Mouse (Mus musculus) inflammation-experienced regulatory T-cells, adult 6 months (primary cell): Measurements from ENCODE around the gene Gpr4. TPM values are rescaled to one million over a fixed set of nuclear protein-coding genes. Genes with fewer than 3 reads are reported as not detected.

Experiments
- ATAC-seq: one replicate; pipeline ENCODE4 v1.8.0; 2017
- polyA plus RNA-seq, 3 experiments: library from polyadenylated mRNA; unstranded; fragments of 100-300 nt; shearing (Covaris generic); gene quantifications; one replicate each; pipeline ENCODE4 v1.2.1; 2017

Gpr4 gene
- polyA plus RNA-seq, 3 experiments from 2014 or later, result 0.13 TPM; not detected in 2

GRCm38 (mm10) chr7:19196676-19197075 lies 15.7 kb upstream of the Gpr4 start:
- ATAC-seq, result peak; percentile 50

GRCm38 (mm10) chr7:19197985-19198384 lies 14.4 kb upstream of the Gpr4 start:
- no peak for ATAC-seq

- ATAC-seq, result no peak
Measured at GRCm38 (mm10) chr7:19201660-19202059, 10.7 kb upstream of the Gpr4 start.

GRCm38 (mm10) chr7:19202065-19202850 lies 10.1 kb upstream of the Gpr4 start:
- ATAC-seq, result no peak

DNA sequence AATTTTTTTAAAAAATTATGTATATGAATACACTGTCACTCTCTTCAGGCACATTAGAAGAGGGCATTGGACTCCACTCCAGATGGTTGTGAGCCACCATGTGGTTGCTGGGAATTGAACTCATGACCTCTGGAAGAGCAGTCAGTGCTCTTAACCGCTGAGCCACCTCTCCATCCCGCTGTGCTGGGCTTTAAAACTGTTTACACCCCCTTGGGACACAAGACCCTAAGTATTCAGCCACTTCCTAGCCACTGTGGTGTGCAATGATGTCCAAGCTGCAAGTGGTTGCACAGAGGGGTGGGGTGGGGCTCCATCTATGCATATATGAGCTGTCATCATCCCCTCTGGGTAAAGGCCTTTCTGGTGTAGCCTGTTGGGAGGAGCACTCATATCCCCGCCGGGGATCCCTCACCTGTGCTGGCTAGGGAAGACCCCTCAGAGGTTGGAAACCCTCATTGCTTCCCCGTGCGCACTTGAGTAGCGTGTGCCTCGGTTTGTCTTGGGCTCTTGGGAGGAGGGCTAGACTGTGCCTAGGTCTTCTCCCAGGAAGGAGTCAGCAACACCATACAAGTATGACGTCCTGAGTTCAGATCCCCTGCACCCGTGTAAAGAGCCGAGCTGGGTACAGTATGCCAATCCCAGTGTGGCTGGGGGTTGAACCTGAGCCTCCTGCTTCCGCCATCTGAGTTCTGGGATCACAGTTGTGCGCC lies 4.0 kb upstream of the Gpr4 start:
- ATAC-seq, result no peak

DNA sequence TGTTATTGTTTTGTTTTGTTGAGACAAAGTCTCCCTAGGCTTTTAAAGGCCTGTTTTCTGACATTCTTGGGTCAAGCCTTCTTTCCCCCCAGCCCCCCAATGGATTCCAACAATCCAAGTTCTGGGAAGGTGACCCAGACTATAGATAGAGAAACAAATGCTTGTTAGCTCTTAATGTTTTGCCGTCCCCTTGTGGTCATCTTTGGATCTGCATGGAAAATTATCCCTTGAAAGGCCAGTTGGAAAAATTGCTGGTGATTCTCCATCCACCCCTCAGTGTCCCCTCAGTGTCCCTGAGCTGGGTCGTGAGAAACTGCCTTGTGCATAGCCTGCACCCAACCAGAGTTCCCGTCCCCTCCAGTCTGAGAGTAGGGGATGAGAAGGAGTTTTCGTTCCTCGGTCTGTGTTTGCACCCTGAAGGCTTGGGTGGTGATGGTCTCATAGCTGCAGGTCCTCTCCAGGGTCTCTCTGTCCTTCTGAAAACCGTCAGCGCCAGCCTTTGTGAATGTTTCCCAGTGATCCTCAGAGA lies 3.3 kb upstream of the Gpr4 start:
- ATAC-seq, result no peak

GRCm38 (mm10) chr7:19209494-19209893 lies 2.8 kb upstream of the Gpr4 start:
- ATAC-seq, result no peak

DNA sequence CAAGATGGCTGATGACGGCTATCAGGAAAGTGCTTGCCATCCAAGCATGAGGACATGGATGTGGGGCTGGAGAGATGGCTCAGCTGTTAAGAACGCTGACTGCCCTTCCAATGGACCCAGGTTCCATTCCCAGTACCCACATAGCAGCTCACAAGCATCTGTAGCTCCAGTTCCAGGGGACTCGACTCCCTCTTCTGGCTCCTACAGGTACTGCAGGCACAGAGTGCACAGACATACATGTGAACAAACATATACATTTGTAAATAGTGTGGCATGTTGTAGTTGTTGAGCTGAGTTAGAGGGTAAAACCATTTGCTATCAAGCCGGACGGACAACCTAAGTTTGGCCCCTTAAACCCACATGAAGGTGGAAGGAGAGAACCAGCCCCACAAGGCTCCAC lies 2.3 kb upstream of the Gpr4 start:
- no peak for ATAC-seq

DNA sequence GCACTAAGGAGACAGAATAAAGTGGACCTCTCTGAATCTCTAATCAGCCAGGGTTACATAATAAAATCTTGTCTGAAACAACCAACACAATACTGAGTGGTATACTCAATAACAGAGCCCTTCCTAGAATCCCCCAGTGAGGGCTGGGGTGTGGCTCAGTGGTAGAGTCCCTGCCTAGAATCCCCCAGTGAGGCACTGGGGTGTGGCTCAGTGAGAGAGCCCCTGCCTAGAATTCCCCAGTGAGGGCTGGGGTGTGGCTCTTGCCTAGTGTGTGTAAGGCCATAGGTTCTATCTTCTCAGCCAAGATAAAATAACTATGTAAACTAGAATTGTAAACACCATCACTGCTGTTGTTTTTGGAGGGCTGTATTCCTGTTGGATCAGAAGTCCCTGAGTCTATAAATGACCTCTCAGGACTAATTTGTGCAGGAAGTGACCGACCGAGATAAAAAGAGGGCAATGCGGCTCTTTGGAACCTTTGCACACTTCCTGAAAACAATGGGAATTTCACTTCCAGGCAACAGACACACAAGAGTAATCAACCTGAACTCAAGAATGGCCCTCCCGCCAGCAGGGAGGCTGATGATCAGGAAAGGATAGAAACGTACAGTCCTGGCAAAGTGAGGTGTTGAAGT lies 1.2 kb upstream of the Gpr4 start:
- ATAC-seq, result no peak

DNA sequence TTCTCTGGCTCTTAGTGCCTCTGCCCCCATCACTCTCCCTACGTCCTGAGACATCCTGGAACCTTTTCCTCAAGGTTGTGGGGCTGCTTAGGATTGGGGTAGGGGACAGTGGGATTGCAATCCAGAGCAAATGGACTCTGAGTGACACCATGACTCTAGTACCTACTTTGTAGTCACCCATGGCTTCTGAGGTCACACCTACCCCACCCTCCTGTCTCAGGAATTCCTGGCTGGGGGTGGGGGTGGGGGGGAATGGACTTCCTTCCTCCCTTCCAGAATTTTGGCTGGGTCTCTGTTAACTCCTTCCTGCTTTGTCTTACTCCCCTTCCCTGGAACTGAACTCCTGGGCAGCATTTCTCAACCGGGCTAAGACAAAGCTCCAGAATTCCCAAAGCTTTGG lies 1.0 kb downstream of the Gpr4 start:
- ATAC-seq, result no peak

DNA sequence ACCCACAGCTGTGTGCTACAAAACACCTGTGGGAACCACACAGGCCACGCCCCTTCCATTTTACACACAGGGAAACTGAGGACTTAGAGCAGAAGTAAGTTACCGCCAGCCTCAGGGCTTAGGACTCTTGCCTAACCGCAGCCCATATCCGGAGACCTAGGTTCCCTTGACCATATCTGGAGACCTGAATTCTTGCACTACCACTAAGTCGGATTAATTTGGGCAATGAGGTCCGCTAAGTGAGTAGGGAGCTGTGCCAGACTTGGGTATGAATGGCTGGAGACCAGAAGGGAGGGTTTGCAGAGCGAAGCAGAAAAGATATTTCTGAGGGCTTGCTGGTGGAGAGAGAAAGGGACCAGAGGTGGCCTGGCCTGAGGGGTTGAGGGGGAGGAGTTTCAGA lies 2.0 kb downstream of the Gpr4 start:
- ATAC-seq, result no peak

DNA sequence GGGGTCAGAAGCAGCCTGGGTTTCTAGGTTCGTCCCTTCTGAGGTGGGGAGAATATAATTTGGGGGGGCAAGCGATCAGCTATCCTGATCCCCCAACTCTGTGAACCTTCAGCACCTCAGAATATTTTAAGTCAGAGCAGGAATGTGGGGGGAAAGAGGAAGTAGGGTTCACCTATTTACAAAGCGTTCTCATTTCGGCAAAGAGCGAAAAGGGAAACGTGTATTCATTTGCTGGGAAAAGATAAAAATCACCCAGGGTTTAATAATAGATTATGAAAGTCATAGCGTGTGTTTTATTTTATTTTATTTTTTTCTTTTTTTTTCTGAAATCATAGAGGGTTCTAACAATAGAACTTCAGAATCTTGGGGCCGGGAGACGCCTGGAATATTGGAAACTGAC lies 2.6 kb downstream of the Gpr4 start:
- ATAC-seq, result no peak

- no peak for ATAC-seq
Measured at GRCm38 (mm10) chr7:19217492-19217891, 5.2 kb downstream of the Gpr4 start.

DNA sequence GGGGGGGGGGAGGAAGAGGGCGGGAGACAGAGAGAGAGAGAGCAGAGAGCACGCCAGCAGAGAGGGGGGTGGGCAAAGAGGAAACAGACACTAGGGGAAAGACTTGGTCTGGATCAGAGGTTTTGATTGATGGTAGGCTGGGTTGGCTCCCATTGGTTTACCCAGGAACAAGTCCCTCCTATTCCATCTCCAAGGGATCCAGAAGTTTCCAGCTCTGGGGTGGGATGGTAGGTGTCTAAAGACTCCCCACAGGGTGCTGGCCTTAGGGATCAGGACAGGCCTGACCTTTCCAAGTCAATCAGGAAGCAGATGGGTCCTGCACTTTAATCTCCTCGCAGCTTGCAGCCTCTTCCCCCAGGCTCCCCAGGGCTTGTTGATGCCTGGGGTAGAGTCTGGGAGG lies 5.6 kb downstream of the Gpr4 start:
- ATAC-seq, result no peak

DNA sequence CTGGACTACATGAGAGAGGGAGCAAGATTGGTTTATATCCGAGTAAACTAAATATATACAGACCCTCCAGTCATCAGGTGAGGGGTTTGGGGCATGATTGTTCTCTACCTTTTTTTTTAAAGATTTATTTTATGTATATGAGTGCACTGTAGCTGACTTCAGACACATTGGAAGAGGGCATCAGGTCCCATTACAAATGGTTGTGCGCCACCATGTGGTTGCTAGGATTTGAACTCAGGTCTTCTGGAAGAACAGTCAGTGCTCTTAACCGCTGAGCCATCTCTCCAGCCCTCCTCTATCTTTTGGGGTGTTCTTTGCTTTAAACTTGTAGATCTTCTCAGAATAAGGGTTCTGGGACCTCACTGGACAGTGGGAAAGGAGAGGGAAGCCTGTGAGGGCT lies 7.7 kb downstream of the Gpr4 start:
- no peak for ATAC-seq

DNA sequence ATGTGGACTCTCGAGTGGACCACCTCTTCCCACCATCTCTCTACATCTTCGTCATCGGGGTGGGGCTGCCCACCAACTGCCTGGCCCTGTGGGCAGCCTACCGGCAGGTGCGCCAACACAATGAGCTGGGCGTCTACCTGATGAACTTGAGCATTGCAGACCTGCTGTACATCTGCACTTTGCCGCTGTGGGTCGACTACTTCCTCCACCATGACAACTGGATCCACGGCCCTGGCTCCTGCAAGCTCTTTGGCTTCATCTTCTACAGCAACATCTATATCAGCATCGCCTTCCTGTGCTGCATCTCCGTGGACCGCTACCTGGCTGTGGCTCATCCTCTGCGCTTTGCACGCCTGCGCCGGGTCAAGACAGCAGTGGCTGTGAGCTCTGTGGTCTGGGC lies 9.9 kb downstream of the Gpr4 start:
- ATAC-seq, result no peak

- no peak for ATAC-seq
Measured at GRCm38 (mm10) chr7:19222875-19223274, 10.5 kb downstream of the Gpr4 start.

DNA sequence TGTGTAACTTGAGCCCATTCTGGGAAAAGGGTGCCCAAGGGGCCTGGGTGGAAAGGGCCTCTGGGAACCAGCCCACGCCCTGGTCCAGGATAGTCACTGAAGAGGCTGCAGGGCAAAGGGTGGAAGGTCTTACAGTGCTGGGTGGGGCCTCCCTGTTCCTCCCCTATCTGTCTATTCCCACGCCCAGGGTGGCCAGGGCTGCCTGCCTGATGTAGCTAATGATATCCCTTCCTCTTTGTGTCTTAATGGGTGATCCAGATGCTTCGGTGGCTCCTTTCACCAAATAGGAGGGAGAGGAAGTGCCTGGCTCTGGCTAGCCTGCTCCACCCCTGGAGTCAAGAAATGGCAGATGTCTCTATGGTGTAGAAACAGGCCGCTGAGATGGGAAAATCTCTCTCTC lies 12.6 kb downstream of the Gpr4 start:
- ATAC-seq, result no peak

DNA sequence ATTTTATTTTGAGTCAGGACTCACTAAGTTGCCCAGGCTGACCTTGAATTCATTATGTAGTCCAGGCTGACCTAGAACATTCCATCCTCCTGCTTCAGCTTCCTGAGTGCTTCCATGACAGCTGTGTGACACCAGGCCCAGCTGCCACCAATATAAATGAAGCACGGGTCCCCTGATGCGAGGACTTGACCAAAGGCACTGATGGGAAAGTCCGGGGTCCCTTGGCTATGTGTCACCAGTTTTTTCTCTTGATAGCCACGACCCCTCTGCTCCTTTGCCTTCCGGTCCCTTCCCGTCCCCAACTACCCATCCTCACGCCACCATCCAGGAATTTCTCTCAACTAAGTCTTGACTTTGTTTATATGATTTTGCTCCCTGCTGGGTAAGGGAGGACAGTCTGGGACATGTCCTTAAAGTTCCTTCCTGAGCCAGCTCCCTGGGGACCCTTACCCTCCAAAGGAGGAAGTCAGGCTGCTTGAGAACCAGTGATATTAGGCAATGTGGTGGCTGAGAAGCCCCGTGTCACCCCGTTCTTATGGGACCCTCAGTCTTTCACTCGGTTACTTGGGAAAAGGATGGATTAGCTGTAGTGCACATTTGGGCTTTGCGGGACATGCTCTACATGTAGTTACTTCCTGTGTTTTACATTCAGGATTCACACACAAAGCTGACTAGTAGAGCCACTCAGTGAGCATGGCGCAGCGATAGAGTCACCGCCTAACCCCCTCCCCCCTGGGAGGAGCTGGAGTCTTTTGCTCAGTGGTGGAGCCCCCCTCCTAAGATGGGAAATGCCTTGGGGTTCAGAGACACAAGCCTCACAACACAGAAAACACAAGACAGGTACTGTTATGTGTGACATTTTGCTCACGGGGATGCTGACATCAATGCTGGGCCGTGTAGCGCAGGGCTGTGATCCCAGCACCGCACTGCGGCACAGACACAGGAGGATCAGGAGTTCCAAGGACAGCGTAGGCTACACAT lies 14.8 kb downstream of the Gpr4 start:
- peak; percentile 3 for ATAC-seq

- ATAC-seq, result peak; percentile 85
Measured at GRCm38 (mm10) chr7:19227883-19228792, 15.8 kb downstream of the Gpr4 start, which contains the start of gene Opa3. Gene Opa3, plus strand, starts transcription at chr7:19228334.

GRCm38 (mm10) chr7:19228793-19229148 lies 16.4 kb downstream of the Gpr4 start:
- ATAC-seq, result no peak
